Mouse (Mus musculus) stomach, embryonic 14.5 days (tissue): Measurements from ENCODE around the gene Nfib. TPM values are rescaled to one million over a fixed set of nuclear protein-coding genes. Genes with fewer than 3 reads are reported as not detected.

Source experiments
- ATAC-seq: fragments of 200-750 bp; cut with Nextera tagmentation; 2 replicates; pipeline ENCODE4 v1.8.0; 2017; ENCODE audit warnings: low read depth, moderate TSS enrichment; ENCODE audit not compliant: insufficient number of reproducible peaks, insufficient read depth, low FRiP score
- H3K27ac ChIP-seq: fragments of 300-500 bp; sonication (generic); 2 replicates; pipeline ENCODE4 v1.5.1; 2014; ENCODE audit warnings: mild to moderate bottlenecking, low read length, moderate library complexity, mixed read lengths
- H3K27me3 ChIP-seq: fragments of 300-500 bp; sonication (generic); 2 replicates; pipeline ENCODE4 v1.6.1; 2014; ENCODE audit warnings: low read length, control low read depth, mixed read lengths; ENCODE audit not compliant: control insufficient read depth, insufficient read depth
- H3K36me3 ChIP-seq: fragments of 300-500 bp; sonication (generic); 2 replicates; pipeline ENCODE4 v1.6.1; 2014; ENCODE audit warnings: mild to moderate bottlenecking, control low read depth, low read length, moderate library complexity, mixed read lengths; ENCODE audit not compliant: control insufficient read depth, insufficient read depth
- H3K4me1 ChIP-seq: fragments of 300-500 bp; sonication (generic); 2 replicates; pipeline ENCODE4 v1.6.1; 2014; ENCODE audit warnings: low read length, control low read depth, mixed read lengths; ENCODE audit not compliant: control insufficient read depth, insufficient read depth
- H3K4me2 ChIP-seq: fragments of 300-500 bp; sonication (generic); replicated peaks from 2 replicates; pipeline ENCODE4 v1.6.1; 2014; ENCODE audit warnings: low read depth, low read length, control low read depth
- H3K4me3 ChIP-seq: fragments of 300-500 bp; sonication (generic); 2 replicates; pipeline ENCODE4 v1.5.1; 2014; ENCODE audit warnings: low read depth, low read length, control low read depth
- H3K9ac ChIP-seq: fragments of 300-500 bp; sonication (generic); replicated peaks from 2 replicates; pipeline ENCODE4 v1.6.1; 2014; ENCODE audit warnings: low read depth, mild to moderate bottlenecking, control low read depth, low read length, moderate library complexity, mixed read lengths
- H3K9me3 ChIP-seq: fragments of 300-500 bp; sonication (generic); 2 replicates; pipeline ENCODE4 v1.6.1; 2016; ENCODE audit warnings: low read depth, low read length, control low read depth; ENCODE audit not compliant: control insufficient read depth
- WGBS: fragments of 180-500 bp; shearing (Covaris S2); extraction: QIAGEN DNeasy Blood & Tissue Kit; methylation state at CpG from one replicate; pipeline ENCODE4 v1.1.7; 2014; 5-methylcytosine and 5-hydroxymethylcytosine counted together
- polyA plus RNA-seq: library from polyadenylated mRNA; unstranded; fragments of >200 nt; fragmentation: Nextera tagmentation; extraction: Ambion mirVana; gene quantifications from 2 replicates; pipeline ENCODE4 v1.2.1, GENCODE M21; 2014

Gene Nfib
- polyA plus RNA-seq, 1 experiment from 2014 or later: 94.5 TPM

DNA sequence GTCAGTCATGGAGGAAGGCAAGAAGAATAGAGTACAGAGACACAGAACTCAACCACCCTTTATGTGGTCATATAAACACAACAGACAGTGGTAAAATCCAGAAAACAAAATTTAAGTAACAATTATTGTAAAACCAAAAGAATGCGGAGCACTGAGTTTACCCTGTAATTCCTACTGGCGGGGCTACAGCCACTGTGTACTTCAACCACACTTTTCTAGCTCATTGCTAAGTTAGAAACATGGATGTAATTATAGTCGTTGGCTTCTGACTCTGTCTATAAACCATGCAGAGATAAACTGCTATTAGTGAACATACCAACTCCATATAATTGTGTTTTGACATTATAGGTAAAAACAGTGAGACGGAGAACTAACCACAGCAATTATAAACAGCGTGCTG, 231.2 kb downstream of the Nfib start:
- Histone ChIP-seq H3K4me2 (no peak overlapping the region), H3K27ac (no peak overlapping the region), H3K4me1 (peaks cover 20% of the 10 kb centered on the region; the same call in 1 of the 2 replicates), H3K4me3 (no peak overlapping the region), H3K27me3 (no peaks in the 10 kb centered on the region), H3K9ac (no peak overlapping the region), H3K9me3 (no peaks in the 10 kb centered on the region), H3K36me3 (no peaks in the 10 kb centered on the region)
- ATAC-seq: no peak
- WGBS: 53% methylated on average over 5 of the region's 5 CpGs

DNA sequence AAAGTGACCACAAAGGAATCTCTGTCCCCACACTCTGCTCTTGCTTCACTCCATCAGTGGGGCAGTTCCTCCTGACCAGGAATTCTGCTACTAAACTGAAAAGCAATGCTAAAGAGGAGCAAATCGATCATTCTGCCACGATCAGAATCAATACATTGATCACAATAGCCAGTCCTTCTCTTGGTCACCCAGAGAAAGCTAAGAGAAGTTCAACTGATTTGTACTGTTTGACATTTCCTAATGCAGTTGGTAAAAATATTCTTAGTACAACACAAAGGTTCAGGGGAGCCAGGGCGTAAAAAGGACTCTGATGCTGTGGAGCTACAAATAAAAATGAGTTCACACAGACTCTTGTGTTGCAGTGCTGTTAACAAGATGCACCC, 234.6 kb downstream of the Nfib start:
- no peaks in the 10 kb centered on the region for H3K27me3 ChIP-seq
- H3K36me3 ChIP-seq: no peaks in the 10 kb centered on the region
- no peak overlapping the region for H3K27ac ChIP-seq
- no peak overlapping the region for H3K4me2 ChIP-seq
- H3K4me1 ChIP-seq: peaks cover 36% of the 10 kb centered on the region
- ATAC-seq: no peak
- no peak overlapping the region for H3K9ac ChIP-seq
- 88% methylated on average over 3 of the region's 3 CpGs for WGBS
- H3K9me3 ChIP-seq: no peaks in the 10 kb centered on the region
- H3K4me3 ChIP-seq: no peak overlapping the region

- Histone ChIP-seq H3K27ac (no peak overlapping the region), H3K4me2 (no peak overlapping the region), H3K4me3 (no peak overlapping the region), H3K36me3 (no peaks in the 10 kb centered on the region), H3K4me1 (peaks cover 37% of the 10 kb centered on the region), H3K9ac (no peak overlapping the region), H3K9me3 (no peaks in the 10 kb centered on the region), H3K27me3 (no peaks in the 10 kb centered on the region)
- 59% methylated on average over 5 of the region's 5 CpGs for WGBS
- ATAC-seq: no peak
These were observed 235.2 kb downstream of the Nfib start for GRCm38 (mm10) chr4:82470212-82470937.

DNA sequence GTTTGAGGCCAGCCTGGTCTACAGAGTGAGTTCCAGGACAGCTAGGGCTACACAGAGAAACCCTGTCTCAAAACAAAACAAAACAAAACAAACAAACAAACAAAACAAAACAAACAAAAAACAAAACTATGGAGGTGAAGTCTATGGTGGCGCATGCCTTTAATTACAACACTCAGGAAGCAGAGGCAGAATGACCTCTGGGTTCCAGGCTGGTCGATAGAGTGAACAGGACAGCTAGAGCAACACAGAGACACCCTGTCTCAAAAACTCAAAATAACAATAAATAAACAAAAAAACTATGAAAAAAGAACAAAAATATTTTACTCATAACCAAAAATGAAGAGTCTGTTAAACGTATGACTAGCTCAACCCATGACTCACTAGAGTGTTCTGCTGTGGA, 236.6 kb downstream of the Nfib start:
- Histone ChIP-seq H3K27ac (no peak overlapping the region), H3K27me3 (no peaks in the 10 kb centered on the region), H3K9ac (no peak overlapping the region), H3K36me3 (no peaks in the 10 kb centered on the region), H3K9me3 (no peaks in the 10 kb centered on the region), H3K4me3 (no peak overlapping the region), H3K4me1 (peaks cover 46% of the 10 kb centered on the region), H3K4me2 (no peak overlapping the region)
- no peak for ATAC-seq
- 80% methylated on average over 3 of the region's 3 CpGs for WGBS

GRCm38 (mm10) chr4:82466717-82467116, 238.8 kb downstream of the Nfib start:
- peaks cover 43% of the 10 kb centered on the region for H3K4me1 ChIP-seq
- no peak overlapping the region for H3K4me2 ChIP-seq
- no peak for ATAC-seq
- H3K27me3 ChIP-seq: no peaks in the 10 kb centered on the region
- H3K27ac ChIP-seq: peak overlapping the region; percentile 21; the same call in 1 of the 2 replicates
- no peak overlapping the region for H3K9ac ChIP-seq
- H3K4me3 ChIP-seq: no peak overlapping the region
- no peaks in the 10 kb centered on the region for H3K36me3 ChIP-seq
- H3K9me3 ChIP-seq: no peaks in the 10 kb centered on the region
- 55% methylated on average over 8 of the region's 8 CpGs for WGBS

GRCm38 (mm10) chr4:82466144-82466543, 239.4 kb downstream of the Nfib start:
- WGBS: 62% methylated on average over 6 of the region's 6 CpGs
- H3K4me1 ChIP-seq: peaks cover 43% of the 10 kb centered on the region
- no peaks in the 10 kb centered on the region for H3K9me3 ChIP-seq
- H3K27me3 ChIP-seq: no peaks in the 10 kb centered on the region
- no peak overlapping the region for H3K4me2 ChIP-seq
- H3K4me3 ChIP-seq: no peak overlapping the region
- no peak for ATAC-seq
- H3K27ac ChIP-seq: peak overlapping the region; percentile 21; the same call in 1 of the 2 replicates
- H3K36me3 ChIP-seq: no peaks in the 10 kb centered on the region
- H3K9ac ChIP-seq: no peak overlapping the region

DNA sequence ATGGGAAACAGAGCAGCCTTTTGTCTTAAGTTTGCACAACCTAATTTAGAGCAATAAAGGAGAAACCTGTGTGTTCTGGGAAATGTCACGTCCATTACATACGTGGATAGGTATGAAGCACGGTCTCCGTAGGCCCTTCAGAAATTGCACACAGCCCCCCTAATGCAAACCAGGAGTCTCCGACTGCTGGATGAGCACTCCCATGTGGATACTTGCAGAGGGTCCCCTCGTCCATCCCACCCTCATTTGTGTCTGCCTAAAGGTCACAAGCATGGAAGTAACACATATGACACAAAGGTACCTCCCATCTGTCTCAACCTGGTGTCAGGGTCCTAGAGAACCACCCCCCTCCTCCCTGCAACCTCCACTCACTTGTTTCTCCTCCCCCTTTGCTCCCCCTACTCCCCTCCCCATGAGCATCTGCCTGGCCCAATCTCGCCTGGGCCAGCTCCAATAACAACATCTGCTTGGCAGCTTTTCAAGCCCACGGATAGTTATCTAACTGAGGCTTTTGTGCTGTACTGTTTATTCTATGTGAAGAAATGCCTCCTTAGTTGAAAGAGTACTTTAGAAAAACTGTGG, 241.4 kb downstream of the Nfib start:
- peak; percentile 82 for ATAC-seq
- Histone ChIP-seq H3K4me3 (no peak overlapping the region), H3K4me2 (no peak overlapping the region), H3K4me1 (peaks cover 38% of the 10 kb centered on the region), H3K9me3 (no peaks in the 10 kb centered on the region), H3K36me3 (no peaks in the 10 kb centered on the region), H3K27me3 (no peaks in the 10 kb centered on the region), H3K27ac (peak overlapping the region; percentile 62; the same call in 1 of the 2 replicates), H3K9ac (no peak overlapping the region)
- 23% methylated on average over 8 of the region's 8 CpGs for WGBS

GRCm38 (mm10) chr4:82463189-82463715, 242.3 kb downstream of the Nfib start:
- no peaks in the 10 kb centered on the region for H3K36me3 ChIP-seq
- H3K9ac ChIP-seq: no peak overlapping the region
- peak overlapping the region; percentile 4; the same call in 1 of the 2 replicates for H3K27ac ChIP-seq
- H3K4me1 ChIP-seq: peaks cover 35% of the 10 kb centered on the region
- H3K9me3 ChIP-seq: no peaks in the 10 kb centered on the region
- no peak overlapping the region for H3K4me2 ChIP-seq
- no peak for ATAC-seq
- no peak overlapping the region for H3K4me3 ChIP-seq
- no peaks in the 10 kb centered on the region for H3K27me3 ChIP-seq
- WGBS: 62% methylated on average over 7 of the region's 7 CpGs
